Mouse (Mus musculus): ENCODE data around the gene Emc6. TPM values are rescaled to one million over a fixed set of nuclear protein-coding genes. Genes with fewer than 3 reads are reported as not detected.

Emc6 gene
- polyA plus RNA-seq, 1 experiment from 2014 or later: 133 TPM

- Histone ChIP-seq H3K27ac (ENCODE audit: low read length) (no peak overlapping the region), H3K36me3 (ENCODE audit: control insufficient read depth, insufficient read depth, low read length) (no peaks in the 10 kb centered on the region), H3K4me2 (ENCODE audit: low read length) (no peak overlapping the region), H3K9me3 (replicated peaks; ENCODE audit: control insufficient read depth, low read length, poor library complexity, severe bottlenecking) (no peaks in the 10 kb centered on the region), H3K9ac (ENCODE audit: low read depth, low read length) (no peak overlapping the region), H3K4me1 (ENCODE audit: control insufficient read depth, insufficient read depth, low read length) (no peaks in the 10 kb centered on the region), H3K27me3 (ENCODE audit: control insufficient read depth, insufficient read depth, low read depth, low read length) (no peaks in the 10 kb centered on the region), H3K4me3 (ENCODE audit: low read depth, low read length) (no peak overlapping the region)
- ATAC-seq: no peak
- WGBS: 55% methylated on average over 11 of the region's 11 CpGs
These were observed 30.5 kb downstream of the Emc6 start for GRCm38 (mm10) chr11:73146026-73146974.

DNA sequence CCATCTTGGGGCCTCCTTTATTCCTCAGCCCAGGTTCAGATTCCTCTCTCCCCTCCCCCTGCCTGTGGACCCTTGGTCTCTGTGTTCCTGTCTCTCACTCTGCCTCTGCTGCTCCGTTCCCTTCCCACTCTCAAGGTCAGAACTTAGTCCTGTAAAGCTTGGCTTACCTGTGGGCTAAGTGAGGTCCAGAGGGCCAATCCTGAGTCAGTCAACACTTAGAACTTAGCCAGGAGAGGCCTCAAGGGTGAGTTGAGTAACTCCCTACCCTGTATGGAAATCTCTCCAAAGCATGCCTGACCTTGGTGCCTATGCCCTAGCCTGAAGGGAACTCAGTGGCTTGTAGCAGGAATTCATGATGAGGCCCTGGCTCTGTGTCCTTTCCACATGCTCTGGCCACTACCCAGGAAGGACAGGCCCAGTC is 32.6 kb downstream of the Emc6 start:
- no peaks in the 10 kb centered on the region for H3K27me3 ChIP-seq (ENCODE audit: control insufficient read depth, insufficient read depth, low read depth, low read length)
- H3K9ac ChIP-seq (ENCODE audit: low read depth, low read length): no peak overlapping the region
- H3K27ac ChIP-seq (ENCODE audit: low read length): no peak overlapping the region
- WGBS: 50% methylated on average over 1 of the region's 1 CpGs
- H3K4me3 ChIP-seq (ENCODE audit: low read depth, low read length): no peak overlapping the region
- no peak overlapping the region for H3K4me2 ChIP-seq (ENCODE audit: low read length)
- H3K9me3 ChIP-seq (replicated peaks; ENCODE audit: control insufficient read depth, low read length, poor library complexity, severe bottlenecking): no peaks in the 10 kb centered on the region
- no peaks in the 10 kb centered on the region for H3K4me1 ChIP-seq (ENCODE audit: control insufficient read depth, insufficient read depth, low read length)
- H3K36me3 ChIP-seq (ENCODE audit: control insufficient read depth, insufficient read depth, low read length): no peaks in the 10 kb centered on the region
- ATAC-seq: no peak

DNA sequence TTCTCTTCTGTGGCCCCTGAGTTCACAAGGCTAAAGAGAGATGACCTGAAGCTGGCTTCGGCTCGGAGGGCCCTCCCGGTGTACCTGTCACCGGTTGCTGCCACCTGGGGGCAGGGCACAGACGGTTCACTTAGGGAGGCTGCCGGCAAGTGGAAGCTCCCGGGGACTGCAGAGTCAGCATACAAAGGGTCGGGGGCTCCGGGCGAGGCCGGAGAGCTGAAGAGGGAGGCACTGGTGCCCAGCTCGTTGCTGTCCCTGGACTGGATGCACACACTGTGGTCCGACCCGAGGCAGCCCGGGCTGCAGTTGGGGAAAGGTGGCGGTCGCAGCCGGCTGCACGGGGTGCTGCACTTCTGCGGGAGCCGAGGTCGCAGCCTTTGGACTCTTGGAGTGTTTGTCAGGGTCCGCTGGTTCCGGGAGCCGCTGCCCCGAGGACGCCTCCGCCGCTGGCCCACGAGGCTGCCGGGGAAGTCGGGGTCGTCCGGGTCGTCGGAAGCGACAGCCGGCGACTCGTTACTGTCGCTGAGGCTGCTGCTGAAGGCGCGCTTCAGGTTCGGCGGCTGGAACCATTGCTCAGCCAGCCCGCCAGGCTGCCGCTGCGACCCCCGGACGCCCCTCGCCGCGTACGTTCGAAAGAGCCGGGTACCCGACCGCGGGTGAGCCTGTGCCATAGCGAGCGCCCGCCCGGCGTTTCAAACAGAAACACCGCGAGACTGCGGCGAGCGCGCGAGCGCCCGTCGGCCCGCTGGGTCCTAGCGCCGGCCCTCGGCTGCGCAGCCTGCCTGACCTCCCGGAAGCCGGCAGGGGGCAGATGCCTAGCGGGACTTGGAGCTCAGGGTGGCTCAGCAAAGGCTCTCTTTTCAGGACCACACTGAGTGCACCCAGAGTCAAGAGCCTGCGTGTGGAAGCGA is 39.0 kb downstream of the Emc6 start, which contains the start of gene Haspin:
Gene Haspin, minus strand, starts transcription at position 704 of the 911 bp plus-strand sequence.
- Histone ChIP-seq H3K4me1 (ENCODE audit: control insufficient read depth, insufficient read depth, low read length) (peaks cover 8% of the 10 kb centered on the region; the same call in 1 of the 2 replicates), H3K9ac (ENCODE audit: low read depth, low read length) (peak within 1 kb of the TSS; percentile 70), H3K36me3 (ENCODE audit: control insufficient read depth, insufficient read depth, low read length) (no peaks in the 10 kb centered on the region), H3K4me3 (ENCODE audit: low read depth, low read length) (peak within 1 kb of the TSS; percentile 58), H3K4me2 (ENCODE audit: low read length) (peak within 1 kb of the TSS; percentile 91), H3K27me3 (ENCODE audit: control insufficient read depth, insufficient read depth, low read depth, low read length) (no peaks in the 10 kb centered on the region), H3K9me3 (replicated peaks; ENCODE audit: control insufficient read depth, low read length, poor library complexity, severe bottlenecking) (no peaks in the 10 kb centered on the region), H3K27ac (ENCODE audit: low read length) (no peak within 1 kb of the TSS)
- peak; percentile 98 for ATAC-seq
- WGBS: under 1% methylated on average over 83 of the region's 84 CpGs

DNA sequence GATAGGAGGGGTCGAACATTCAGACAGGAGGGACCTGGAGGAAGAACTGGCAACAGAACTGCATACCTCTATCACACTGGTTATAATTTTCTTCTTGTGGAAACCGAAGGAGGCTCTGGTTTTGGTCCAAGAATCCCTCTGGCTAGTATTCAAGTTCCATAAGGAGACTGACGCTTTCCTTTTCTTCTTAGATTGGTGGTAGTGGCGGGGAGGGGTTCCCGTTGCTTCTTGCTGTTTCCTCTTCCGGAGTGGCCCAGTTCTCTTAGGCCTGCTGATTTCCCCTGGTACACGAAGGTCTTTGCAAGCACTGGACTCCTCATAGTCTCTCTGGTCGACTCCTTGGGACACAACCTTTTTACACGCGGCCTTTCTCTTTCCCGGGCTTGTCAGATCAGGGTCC is 39.7 kb downstream of the Emc6 start:
- peak overlapping the region; percentile 91 for H3K4me2 ChIP-seq (ENCODE audit: low read length)
- 44% methylated on average over 11 of the region's 11 CpGs for WGBS
- peaks cover 8% of the 10 kb centered on the region; the same call in 1 of the 2 replicates for H3K4me1 ChIP-seq (ENCODE audit: control insufficient read depth, insufficient read depth, low read length)
- no peak for ATAC-seq
- no peaks in the 10 kb centered on the region for H3K36me3 ChIP-seq (ENCODE audit: control insufficient read depth, insufficient read depth, low read length)
- H3K9me3 ChIP-seq (replicated peaks; ENCODE audit: control insufficient read depth, low read length, poor library complexity, severe bottlenecking): no peaks in the 10 kb centered on the region
- no peak overlapping the region; the same call in 1 of the 2 replicates for H3K9ac ChIP-seq (ENCODE audit: low read depth, low read length)
- H3K27me3 ChIP-seq (ENCODE audit: control insufficient read depth, insufficient read depth, low read depth, low read length): no peaks in the 10 kb centered on the region
- H3K27ac ChIP-seq (ENCODE audit: low read length): no peak overlapping the region
- H3K4me3 ChIP-seq (ENCODE audit: low read depth, low read length): peak overlapping the region; percentile 58

DNA sequence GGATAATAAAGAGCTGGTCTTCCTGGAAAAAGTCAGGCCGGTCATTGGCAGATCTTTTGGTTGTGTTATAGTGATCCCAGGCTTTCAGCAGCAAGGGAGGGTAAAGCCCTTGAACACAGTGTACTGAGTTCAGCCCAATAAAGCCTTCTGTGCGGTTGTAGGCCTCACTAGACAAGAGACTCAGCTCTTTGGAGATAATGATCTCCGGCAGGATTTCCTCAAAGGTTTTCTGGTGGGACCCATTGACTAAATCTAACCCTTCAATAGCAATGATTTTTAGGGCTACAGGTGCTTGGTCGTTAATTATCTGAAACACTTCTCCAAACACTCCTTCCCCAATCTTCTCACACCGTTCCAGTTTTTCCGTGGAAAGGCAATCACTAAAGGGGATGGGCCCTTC is 40.2 kb downstream of the Emc6 start:
- no peaks in the 10 kb centered on the region for H3K27me3 ChIP-seq (ENCODE audit: control insufficient read depth, insufficient read depth, low read depth, low read length)
- no peak for ATAC-seq
- no peak overlapping the region for H3K4me3 ChIP-seq (ENCODE audit: low read depth, low read length)
- no peak overlapping the region for H3K9ac ChIP-seq (ENCODE audit: low read depth, low read length)
- no peaks in the 10 kb centered on the region for H3K9me3 ChIP-seq (replicated peaks; ENCODE audit: control insufficient read depth, low read length, poor library complexity, severe bottlenecking)
- WGBS: 90% methylated on average over 6 of the region's 6 CpGs
- no peak overlapping the region for H3K27ac ChIP-seq (ENCODE audit: low read length)
- no peak overlapping the region for H3K4me2 ChIP-seq (ENCODE audit: low read length)
- no peaks in the 10 kb centered on the region for H3K36me3 ChIP-seq (ENCODE audit: control insufficient read depth, insufficient read depth, low read length)
- H3K4me1 ChIP-seq (ENCODE audit: control insufficient read depth, insufficient read depth, low read length): peaks cover 8% of the 10 kb centered on the region; the same call in 1 of the 2 replicates

GRCm38 (mm10) chr11:73134222-73134621 is 42.6 kb downstream of the Emc6 start:
- H3K4me2 ChIP-seq (ENCODE audit: low read length): no peak overlapping the region
- no peak overlapping the region for H3K27ac ChIP-seq (ENCODE audit: low read length)
- H3K4me1 ChIP-seq (ENCODE audit: control insufficient read depth, insufficient read depth, low read length): peaks cover 8% of the 10 kb centered on the region; the same call in 1 of the 2 replicates
- no peaks in the 10 kb centered on the region for H3K36me3 ChIP-seq (ENCODE audit: control insufficient read depth, insufficient read depth, low read length)
- no peaks in the 10 kb centered on the region for H3K9me3 ChIP-seq (replicated peaks; ENCODE audit: control insufficient read depth, low read length, poor library complexity, severe bottlenecking)
- ATAC-seq: no peak
- no peak overlapping the region for H3K4me3 ChIP-seq (ENCODE audit: low read depth, low read length)
- no peak overlapping the region for H3K9ac ChIP-seq (ENCODE audit: low read depth, low read length)
- 97% methylated on average over 5 of the region's 5 CpGs for WGBS
- H3K27me3 ChIP-seq (ENCODE audit: control insufficient read depth, insufficient read depth, low read depth, low read length): no peaks in the 10 kb centered on the region

GRCm38 (mm10) chr11:73132999-73133398 is 43.8 kb downstream of the Emc6 start:
- Histone ChIP-seq H3K4me2 (ENCODE audit: low read length) (no peak overlapping the region), H3K9ac (ENCODE audit: low read depth, low read length) (no peak overlapping the region), H3K4me1 (ENCODE audit: control insufficient read depth, insufficient read depth, low read length) (peaks cover 4% of the 10 kb centered on the region; the same call in 1 of the 2 replicates), H3K9me3 (replicated peaks; ENCODE audit: control insufficient read depth, low read length, poor library complexity, severe bottlenecking) (no peaks in the 10 kb centered on the region), H3K4me3 (ENCODE audit: low read depth, low read length) (no peak overlapping the region), H3K36me3 (ENCODE audit: control insufficient read depth, insufficient read depth, low read length) (no peaks in the 10 kb centered on the region), H3K27ac (ENCODE audit: low read length) (no peak overlapping the region), H3K27me3 (ENCODE audit: control insufficient read depth, insufficient read depth, low read depth, low read length) (no peaks in the 10 kb centered on the region)
- ATAC-seq: no peak
- WGBS: 96% methylated on average over 6 of the region's 6 CpGs

GRCm38 (mm10) chr11:73131020-73131419 is 45.8 kb downstream of the Emc6 start:
- WGBS: 84% methylated on average over 7 of the region's 7 CpGs
- Histone ChIP-seq H3K4me2 (ENCODE audit: low read length) (no peak overlapping the region), H3K36me3 (ENCODE audit: control insufficient read depth, insufficient read depth, low read length) (no peaks in the 10 kb centered on the region), H3K27ac (ENCODE audit: low read length) (no peak overlapping the region), H3K9ac (ENCODE audit: low read depth, low read length) (no peak overlapping the region), H3K27me3 (ENCODE audit: control insufficient read depth, insufficient read depth, low read depth, low read length) (no peaks in the 10 kb centered on the region), H3K4me3 (ENCODE audit: low read depth, low read length) (no peak overlapping the region), H3K9me3 (replicated peaks; ENCODE audit: control insufficient read depth, low read length, poor library complexity, severe bottlenecking) (no peaks in the 10 kb centered on the region), H3K4me1 (ENCODE audit: control insufficient read depth, insufficient read depth, low read length) (no peaks in the 10 kb centered on the region)
- no peak for ATAC-seq
